Mouse (Mus musculus): ENCODE data around the gene Sltm. TPM values are rescaled to one million over a fixed set of nuclear protein-coding genes. Genes with fewer than 3 reads are reported as not detected.

Gene Sltm
- total and polyA plus RNA-seq, 3 experiments, result 37.6 to 94.5 (median 42.4) TPM

DNA sequence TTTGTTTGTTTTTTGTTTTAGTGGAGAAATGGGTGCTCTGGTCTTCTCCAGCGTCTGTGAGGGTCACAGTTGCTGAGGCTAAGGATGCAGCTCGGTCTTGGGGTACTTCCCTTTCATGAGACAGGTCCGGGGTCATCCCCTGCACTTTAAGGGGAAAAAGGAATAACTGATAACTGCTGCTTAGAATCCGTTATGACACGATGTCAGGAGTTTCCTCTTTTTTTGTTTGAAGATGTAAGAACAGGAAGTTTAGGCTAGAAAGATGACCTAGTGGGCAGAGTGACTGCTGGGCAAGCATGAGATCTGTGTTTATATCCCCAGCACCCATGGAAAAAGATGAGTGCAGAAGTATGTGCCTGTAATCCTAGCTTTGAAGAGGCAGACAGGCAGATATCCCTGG is 42.6 kb downstream of the Sltm start:
- TF ChIP-seq CHD1 (IDR thresholded peaks at IDR 0.05; ENCODE audit: low read depth, low read length) (no peak), MAX (IDR thresholded peaks at IDR 0.05; ENCODE audit: low read length) (no peak), TBP (conservative IDR thresholded peaks at IDR 0.05; ENCODE audit: low read depth, low read length) (no peak), GABPA (IDR thresholded peaks at IDR 0.05; ENCODE audit: insufficient replicate concordance, low read depth, low read length) (no peak), MAZ (IDR thresholded peaks at IDR 0.05; ENCODE audit: low read depth, low read length) (no peak), ELF1 (IDR thresholded peaks at IDR 0.05; ENCODE audit: low read depth, low read length) (no peak), BHLHE40 (IDR thresholded peaks at IDR 0.05; ENCODE audit: low read depth, low read length) (no peak), UBTF (IDR thresholded peaks at IDR 0.05; ENCODE audit: low read depth, low read length) (no peak), EP300 (IDR thresholded peaks at IDR 0.05; ENCODE audit: low read length) (no peak), POLR2AphosphoS2 (IDR thresholded peaks at IDR 0.05; ENCODE audit: low read depth, low read length) (no peak), ZMIZ1 (IDR thresholded peaks at IDR 0.05; ENCODE audit: low read depth, low read length) (no peak), CHD2 (IDR thresholded peaks at IDR 0.05; ENCODE audit: low read length) (no peak), ETS1 (conservative IDR thresholded peaks at IDR 0.05; ENCODE audit: low read depth, low read length) (no peak), RAD21 (IDR thresholded peaks at IDR 0.05; ENCODE audit: low read depth, low read length) (no peak)
- H3K9ac ChIP-seq (ENCODE audit: insufficient read depth, low read depth), result no peak overlapping the region
- peak; percentile 33 for DNase-seq (ENCODE audit: extremely low read depth)
- dilution Hi-C loops (cut with MboI; ENCODE audit: extremely low pct_ligation_motif_present, extremely low pct_unique_long_range_greater_than_20kb, low sequenced_read_pairs) (no loop called here), in situ Hi-C loops (cut with MboI; ENCODE audit: low pct_ligation_motif_present, low pct_unique_long_range_greater_than_20kb, low sequenced_read_pairs) (no loop called here)
- H3K36me3 ChIP-seq (replicated peaks in 1 of 2; ENCODE audit: control insufficient read depth in 1 of 2, insufficient read depth in 1 of 2, low read length in 1 of 2), result peaks cover 74 to 88% of the 10 kb centered on the region in 2 experiments
- H3K27me3 ChIP-seq (replicated peaks), result no peaks in the 10 kb centered on the region
- no peak overlapping the region for H3K4me2 ChIP-seq (ENCODE audit: insufficient read depth, low read depth, poor library complexity, severe bottlenecking)
- no peak overlapping the region for H3K27ac ChIP-seq (ENCODE audit: insufficient read depth, low read depth)
- no peaks in the 10 kb centered on the region for H3K79me2 ChIP-seq (replicated peaks; ENCODE audit: control insufficient read depth, extremely low read depth, insufficient read depth, poor library complexity, severe bottlenecking)
- H3K9me3 ChIP-seq (replicated peaks; ENCODE audit: low read length), result no peaks in the 10 kb centered on the region
- H3K4me1 ChIP-seq (ENCODE audit: control insufficient read depth in 1 of 2, insufficient read depth in 2 of 2), result peaks cover 0 to 39% of the 10 kb centered on the region in 2 experiments; a peak in 2 of 4 replicates
- no peak overlapping the region for H3K4me3 ChIP-seq (replicated peaks in 1 of 3; ENCODE audit: low read depth in 2 of 3, low read length in 2 of 3, poor library complexity in 1 of 3)

- dilution Hi-C loops (cut with MboI; ENCODE audit: extremely low pct_ligation_motif_present, extremely low pct_unique_long_range_greater_than_20kb, low sequenced_read_pairs), result no loop called here
- TF ChIP-seq NELFE (IDR thresholded peaks at IDR 0.05; ENCODE audit: low read depth, low read length), result no peak
- TF ChIP-seq SIN3A (IDR thresholded peaks at IDR 0.05; ENCODE audit: low read length), result no peak
- TF ChIP-seq GABPA (IDR thresholded peaks at IDR 0.05; ENCODE audit: insufficient replicate concordance, low read depth, low read length), result no peak
- no peak for TF ChIP-seq ETS1 (conservative IDR thresholded peaks at IDR 0.05; ENCODE audit: low read depth, low read length)
- TF ChIP-seq MEF2A (IDR thresholded peaks at IDR 0.05; ENCODE audit: borderline replicate concordance, low read depth, low read length), result no peak
- TF ChIP-seq PAX5 (IDR thresholded peaks at IDR 0.05; ENCODE audit: low read length), result no peak
- TF ChIP-seq USF2 (conservative IDR thresholded peaks at IDR 0.05; ENCODE audit: low read depth, low read length), result no peak
- no peak for TF ChIP-seq TBP (conservative IDR thresholded peaks at IDR 0.05; ENCODE audit: low read depth, low read length)
- no peak for TF ChIP-seq MXI1 (IDR thresholded peaks at IDR 0.05; ENCODE audit: low read depth, low read length)
- TF ChIP-seq MAZ (IDR thresholded peaks at IDR 0.05; ENCODE audit: low read depth, low read length), result no peak
- no peak for TF ChIP-seq NRF1 (IDR thresholded peaks at IDR 0.05; ENCODE audit: low read depth, low read length)
- TF ChIP-seq HCFC1 (IDR thresholded peaks at IDR 0.05; ENCODE audit: low read depth, low read length), result no peak
- no peak for TF ChIP-seq TCF12 (IDR thresholded peaks at IDR 0.05; ENCODE audit: low read depth, low read length)
- TF ChIP-seq MYC (IDR thresholded peaks at IDR 0.05; ENCODE audit: low read depth, low read length), result no peak
- H3K4me1 ChIP-seq (ENCODE audit: control insufficient read depth in 1 of 2, insufficient read depth in 2 of 2), result peaks cover 0 to 36% of the 10 kb centered on the region in 2 experiments; a peak in 2 of 4 replicates
Observed at GRCm38 (mm10) chr9:70587171-70587570, 44.6 kb downstream of the Sltm start.

More at GRCm38 (mm10) chr9:70587171-70587570, 44.6 kb downstream of the Sltm start:
- H3K9me3 ChIP-seq (replicated peaks; ENCODE audit: low read length), result no peaks in the 10 kb centered on the region
- no peaks in the 10 kb centered on the region for H3K79me2 ChIP-seq (replicated peaks; ENCODE audit: control insufficient read depth, extremely low read depth, insufficient read depth, poor library complexity, severe bottlenecking)
- H3K9ac ChIP-seq (ENCODE audit: insufficient read depth, low read depth), result no peak overlapping the region
- no peaks in the 10 kb centered on the region for H3K27me3 ChIP-seq (replicated peaks)
- no peak overlapping the region for H3K4me2 ChIP-seq (ENCODE audit: insufficient read depth, low read depth, poor library complexity, severe bottlenecking)
- no peak overlapping the region for H3K27ac ChIP-seq (ENCODE audit: insufficient read depth, low read depth)
- peaks cover 77 to 89% of the 10 kb centered on the region in 2 experiments for H3K36me3 ChIP-seq (replicated peaks in 1 of 2; ENCODE audit: control insufficient read depth in 1 of 2, insufficient read depth in 1 of 2, low read length in 1 of 2)
- H3K4me3 ChIP-seq (replicated peaks in 1 of 3; ENCODE audit: low read depth in 2 of 3, low read length in 2 of 3, poor library complexity in 1 of 3), result no peak overlapping the region
- in situ Hi-C loops (cut with MboI; ENCODE audit: low pct_ligation_motif_present, low pct_unique_long_range_greater_than_20kb, low sequenced_read_pairs), result no loop called here
- no peak for DNase-seq (ENCODE audit: extremely low read depth)

Measured in CH12.LX (cell line).